Mouse (Mus musculus): ENCODE measurements around the gene Glud1. TPM values are rescaled to one million over a fixed set of nuclear protein-coding genes. Genes with fewer than 3 reads are reported as not detected.

The Glud1 gene
- total and polyA plus RNA-seq, 2 experiments from 2014 or later: 143 to 243 TPM

DNA sequence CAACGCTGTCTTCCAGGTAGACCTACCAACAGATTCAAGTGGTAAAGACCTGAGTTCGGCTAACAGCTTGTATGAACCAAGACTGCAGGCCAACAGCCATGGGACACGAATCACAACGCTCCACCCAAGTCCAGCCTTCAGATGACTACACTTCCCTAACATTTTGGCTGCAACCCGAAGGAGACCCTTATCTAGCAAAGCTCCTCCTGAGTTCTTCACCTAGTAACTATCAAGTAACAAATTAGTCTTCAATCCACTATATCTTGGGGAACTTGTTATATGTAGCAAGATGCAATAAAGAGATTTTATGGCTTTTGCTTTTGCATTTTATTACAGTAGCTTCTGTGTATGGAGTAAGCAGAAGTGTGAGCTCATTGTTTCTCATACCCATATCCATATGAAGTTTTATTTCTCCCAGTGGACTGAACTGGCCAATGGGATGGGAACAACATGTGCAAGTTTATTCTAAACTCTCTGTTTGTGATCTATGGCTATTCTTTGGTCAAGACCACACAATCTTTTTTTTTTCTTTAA lies 28.7 kb upstream of the Glud1 start:
- WGBS: 94% methylated on average over 5 of the region's 5 CpGs
- Histone ChIP-seq H3K36me3 (ENCODE audit: insufficient read depth, low read length) (no peaks in the 10 kb centered on the region), H3K27ac (no peak overlapping the region), H3K4me1 (ENCODE audit: insufficient read depth, low read length) (no peaks in the 10 kb centered on the region), H3K4me2 (ENCODE audit: low read depth, low read length) (no peak overlapping the region), H3K9ac (replicated peaks; ENCODE audit: low read length) (no peak overlapping the region), H3K4me3 (ENCODE audit: low read length) (no peak overlapping the region), H3K9me3 (ENCODE audit: low read length) (no peaks in the 10 kb centered on the region), H3K27me3 (ENCODE audit: insufficient read depth, low read length) (no peaks in the 10 kb centered on the region)
- no peak for DNase-seq (ENCODE audit: low spot score)
- TF ChIP-seq CTCF (IDR thresholded peaks at IDR 0.05; ENCODE audit: low read depth): no peak
- ATAC-seq: no peak

DNA sequence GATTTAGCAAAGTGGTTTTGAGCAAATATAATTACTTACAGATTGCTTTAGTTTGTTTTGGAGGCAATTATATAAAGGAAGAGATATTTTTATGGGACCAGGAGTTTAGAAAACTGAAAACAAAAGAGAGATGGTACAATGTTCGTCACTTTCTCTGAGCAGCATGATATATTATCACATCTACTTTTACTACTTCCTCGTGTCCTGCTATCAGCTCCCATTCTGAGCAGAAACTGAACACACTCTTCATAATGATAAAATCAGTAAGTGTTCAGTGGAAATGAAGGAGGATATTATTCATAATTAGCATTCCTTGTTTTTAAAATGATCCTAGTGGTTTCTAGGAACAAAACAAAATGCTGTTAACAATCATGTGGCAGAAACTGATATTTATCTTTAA lies 22.1 kb upstream of the Glud1 start:
- no peak overlapping the region for H3K4me3 ChIP-seq (ENCODE audit: low read length)
- no peak overlapping the region for H3K9ac ChIP-seq (replicated peaks; ENCODE audit: low read length)
- TF ChIP-seq CTCF (IDR thresholded peaks at IDR 0.05; ENCODE audit: low read depth): no peak
- DNase-seq (ENCODE audit: low spot score) (no peak), ATAC-seq (no peak)
- 78% methylated on average over 2 of the region's 2 CpGs for whole genome bisulfite sequencing
- no peaks in the 10 kb centered on the region for H3K4me1 ChIP-seq (ENCODE audit: insufficient read depth, low read length)
- H3K36me3 ChIP-seq (ENCODE audit: insufficient read depth, low read length): no peaks in the 10 kb centered on the region
- H3K27me3 ChIP-seq (ENCODE audit: insufficient read depth, low read length): no peaks in the 10 kb centered on the region
- no peaks in the 10 kb centered on the region for H3K9me3 ChIP-seq (ENCODE audit: low read length)
- no peak overlapping the region for H3K27ac ChIP-seq
- no peak overlapping the region for H3K4me2 ChIP-seq (ENCODE audit: low read depth, low read length)

DNA sequence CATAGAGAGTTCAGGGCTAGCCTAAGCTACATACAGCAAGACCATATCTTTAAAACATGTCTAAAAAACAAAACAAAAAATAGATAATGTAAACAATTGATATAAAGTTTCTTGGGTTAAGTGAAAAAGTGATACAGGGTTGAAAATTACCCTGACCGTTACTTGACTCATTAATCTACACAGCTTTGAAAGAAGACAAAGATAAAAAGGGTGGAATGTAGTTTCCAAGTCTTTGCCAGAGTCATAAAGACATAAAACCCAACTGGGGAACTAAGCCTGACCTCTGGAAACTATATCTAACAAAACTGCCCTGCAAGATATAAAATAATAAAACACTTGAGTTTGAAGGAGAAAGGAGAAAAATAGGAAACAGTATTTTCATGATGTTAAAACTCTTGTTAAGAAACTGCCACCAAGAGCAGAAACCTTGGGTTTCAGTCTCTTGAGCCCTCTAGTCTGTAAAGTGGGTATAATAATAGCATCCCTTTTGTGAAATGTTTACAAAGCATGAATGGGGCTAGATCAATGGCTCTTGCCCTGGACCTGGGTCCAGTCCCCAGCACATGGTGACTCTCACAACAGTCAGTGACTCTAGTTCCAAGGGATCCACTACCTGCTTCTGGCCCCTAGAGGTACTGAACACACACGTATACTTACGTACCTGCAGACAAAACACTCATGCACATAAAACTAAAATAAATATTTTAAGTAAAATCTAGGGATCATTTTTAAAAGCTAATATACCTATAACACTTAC lies 21.1 kb upstream of the Glud1 start:
- Histone ChIP-seq H3K27ac (no peak overlapping the region), H3K4me2 (ENCODE audit: low read depth, low read length) (no peak overlapping the region), H3K36me3 (ENCODE audit: insufficient read depth, low read length) (no peaks in the 10 kb centered on the region), H3K4me3 (ENCODE audit: low read length) (no peak overlapping the region), H3K9ac (replicated peaks; ENCODE audit: low read length) (no peak overlapping the region), H3K4me1 (ENCODE audit: insufficient read depth, low read length) (no peaks in the 10 kb centered on the region), H3K27me3 (ENCODE audit: insufficient read depth, low read length) (no peaks in the 10 kb centered on the region), H3K9me3 (ENCODE audit: low read length) (no peaks in the 10 kb centered on the region)
- ATAC-seq (no peak), DNase-seq (ENCODE audit: low spot score) (no peak)
- TF ChIP-seq CTCF (IDR thresholded peaks at IDR 0.05; ENCODE audit: low read depth): no peak
- 97% methylated on average over 3 of the region's 3 CpGs for WGBS

DNA sequence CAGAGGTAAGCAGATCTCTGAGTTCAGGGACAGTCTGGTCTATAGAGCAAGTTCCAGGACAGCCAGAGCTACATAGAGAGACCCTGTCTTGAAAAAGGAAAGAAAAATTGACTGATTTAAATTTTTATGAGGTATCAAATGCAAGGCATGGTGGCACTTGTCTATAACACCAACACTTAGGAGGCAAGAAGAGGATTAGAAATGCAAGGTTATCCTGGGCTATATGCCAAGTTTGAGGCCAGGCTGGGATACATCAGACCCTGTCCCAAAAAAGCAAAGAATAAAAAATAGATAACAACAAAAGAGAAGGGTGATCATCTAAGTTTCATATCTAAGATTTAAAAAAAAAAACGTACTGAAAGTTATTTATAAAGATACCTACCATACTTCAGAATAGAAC lies 20.3 kb upstream of the Glud1 start:
- H3K4me3 ChIP-seq (ENCODE audit: low read length): no peak overlapping the region

DNA sequence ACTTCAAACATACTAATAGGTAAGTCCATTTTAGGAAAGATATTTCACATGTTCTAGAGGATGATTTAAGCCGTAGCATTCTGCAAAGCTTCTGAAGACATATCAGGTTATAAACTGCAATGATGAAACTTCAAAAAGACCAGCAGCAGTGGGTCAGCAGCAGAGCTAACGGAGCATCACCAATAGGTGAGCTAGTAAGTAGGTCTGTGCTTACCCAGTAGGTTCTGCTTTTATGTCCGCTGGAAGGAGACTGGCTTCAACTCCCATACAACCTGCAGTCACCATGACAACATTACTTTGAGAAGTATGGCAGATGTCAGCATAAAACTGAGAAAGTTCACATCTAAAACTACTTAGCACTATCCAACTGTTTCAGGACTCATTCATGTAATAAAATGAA lies 16.9 kb upstream of the Glud1 start:
- H3K27ac ChIP-seq: no peak overlapping the region
- DNase-seq (ENCODE audit: low spot score) (no peak), ATAC-seq (no peak)
- no peak for TF ChIP-seq CTCF (IDR thresholded peaks at IDR 0.05; ENCODE audit: low read depth)
- 84% methylated on average over 3 of the region's 3 CpGs for WGBS
- H3K4me2 ChIP-seq (ENCODE audit: low read depth, low read length): no peak overlapping the region
- H3K36me3 ChIP-seq (ENCODE audit: insufficient read depth, low read length): no peaks in the 10 kb centered on the region
- H3K27me3 ChIP-seq (ENCODE audit: insufficient read depth, low read length): no peaks in the 10 kb centered on the region
- no peak overlapping the region for H3K4me3 ChIP-seq (ENCODE audit: low read length)
- no peak overlapping the region for H3K9ac ChIP-seq (replicated peaks; ENCODE audit: low read length)
- H3K4me1 ChIP-seq (ENCODE audit: insufficient read depth, low read length): no peaks in the 10 kb centered on the region
- H3K9me3 ChIP-seq (ENCODE audit: low read length): no peaks in the 10 kb centered on the region

More for the DNA sequence above, 20.3 kb upstream of the Glud1 start:
- Histone ChIP-seq H3K9ac (replicated peaks; ENCODE audit: low read length) (no peak overlapping the region), H3K36me3 (ENCODE audit: insufficient read depth, low read length) (no peaks in the 10 kb centered on the region), H3K27ac (no peak overlapping the region), H3K27me3 (ENCODE audit: insufficient read depth, low read length) (no peaks in the 10 kb centered on the region), H3K4me1 (ENCODE audit: insufficient read depth, low read length) (no peaks in the 10 kb centered on the region), H3K9me3 (ENCODE audit: low read length) (no peaks in the 10 kb centered on the region), H3K4me2 (ENCODE audit: low read depth, low read length) (no peak overlapping the region)
- no peak for TF ChIP-seq CTCF (IDR thresholded peaks at IDR 0.05; ENCODE audit: low read depth)
- DNase-seq (ENCODE audit: low spot score) (no peak), ATAC-seq (no peak)
- WGBS: 53% methylated on average over 1 of the region's 1 CpGs

DNA sequence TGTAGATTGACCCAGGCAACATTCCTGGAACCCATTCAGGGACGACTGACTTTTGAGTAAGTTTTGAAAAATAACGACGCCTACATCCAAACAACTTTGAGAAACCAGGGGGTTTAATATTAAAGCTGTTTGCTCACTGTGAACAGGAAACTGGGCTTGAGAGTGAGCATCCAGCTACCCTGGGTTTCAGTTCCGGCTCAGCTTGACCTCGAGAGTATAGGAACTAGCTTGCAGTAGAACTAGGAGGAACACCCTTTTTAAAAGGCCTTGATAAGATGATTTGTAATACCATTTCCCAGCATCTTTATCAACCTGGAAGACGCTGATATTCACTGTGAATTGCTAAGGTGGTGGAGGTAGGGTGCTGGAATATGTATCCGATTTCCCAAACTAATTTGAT lies 14.2 kb upstream of the Glud1 start:
- no peak for TF ChIP-seq CTCF (IDR thresholded peaks at IDR 0.05; ENCODE audit: low read depth)
- no peaks in the 10 kb centered on the region for H3K27me3 ChIP-seq (ENCODE audit: insufficient read depth, low read length)
- no peak overlapping the region for H3K4me2 ChIP-seq (ENCODE audit: low read depth, low read length)
- H3K4me1 ChIP-seq (ENCODE audit: insufficient read depth, low read length): no peaks in the 10 kb centered on the region
- DNase-seq (ENCODE audit: low spot score): no peak
- H3K9me3 ChIP-seq (ENCODE audit: low read length): no peaks in the 10 kb centered on the region
- H3K4me3 ChIP-seq (ENCODE audit: low read length): no peak overlapping the region
- H3K9ac ChIP-seq (replicated peaks; ENCODE audit: low read length): no peak overlapping the region
- no peak for ATAC-seq
- H3K27ac ChIP-seq: no peak overlapping the region
- H3K36me3 ChIP-seq (ENCODE audit: insufficient read depth, low read length): no peaks in the 10 kb centered on the region
- WGBS: 83% methylated on average over 7 of the region's 7 CpGs

DNA sequence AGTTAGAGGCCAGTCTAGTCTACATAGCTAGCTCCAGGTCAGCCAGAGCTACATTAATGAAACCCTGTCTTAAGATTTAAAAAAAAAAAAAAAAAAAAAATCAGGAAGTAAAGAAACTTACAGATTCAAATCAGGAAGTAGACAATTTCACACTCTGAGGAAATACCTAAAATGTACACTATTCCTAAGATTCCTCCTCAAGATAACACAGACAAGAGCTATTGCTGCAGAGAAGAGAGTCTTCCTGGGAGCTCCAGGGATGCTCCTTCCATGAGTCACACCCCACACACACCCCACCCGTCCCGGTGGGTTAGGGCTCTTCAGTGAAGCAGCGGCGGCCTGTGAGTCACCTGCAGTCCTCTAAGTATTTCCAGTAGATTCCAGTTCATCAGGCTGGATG lies 13.5 kb upstream of the Glud1 start:
- 62% methylated on average over 4 of the region's 4 CpGs for WGBS
- no peak overlapping the region for H3K4me2 ChIP-seq (ENCODE audit: low read depth, low read length)
- H3K27ac ChIP-seq: no peak overlapping the region
- no peaks in the 10 kb centered on the region for H3K9me3 ChIP-seq (ENCODE audit: low read length)
- no peaks in the 10 kb centered on the region for H3K4me1 ChIP-seq (ENCODE audit: insufficient read depth, low read length)
- no peak overlapping the region for H3K4me3 ChIP-seq (ENCODE audit: low read length)
- H3K9ac ChIP-seq (replicated peaks; ENCODE audit: low read length): no peak overlapping the region
- no peak for DNase-seq (ENCODE audit: low spot score)
- no peaks in the 10 kb centered on the region for H3K27me3 ChIP-seq (ENCODE audit: insufficient read depth, low read length)
- H3K36me3 ChIP-seq (ENCODE audit: insufficient read depth, low read length): no peaks in the 10 kb centered on the region
- no peak for TF ChIP-seq CTCF (IDR thresholded peaks at IDR 0.05; ENCODE audit: low read depth)
- ATAC-seq: no peak

Data from hindbrain, postnatal 0 days (tissue).